Mouse (Mus musculus): ENCODE results near the gene Mbnl2.

Gene Mbnl2

GRCm38 (mm10) chr14:120323111-120323510 is 47.6 kb downstream of the Mbnl2 start:
- TF ChIP-seq GATA4 (IDR thresholded peaks at IDR 0.05; ENCODE audit: insufficient replicate concordance, low read length) = no peak

GRCm38 (mm10) chr14:120324061-120324791 is 48.8 kb downstream of the Mbnl2 start:
- no peak for TF ChIP-seq GATA4 (IDR thresholded peaks at IDR 0.05; ENCODE audit: insufficient replicate concordance, low read length)

GRCm38 (mm10) chr14:120324883-120325480 is 49.5 kb downstream of the Mbnl2 start:
- no peak for TF ChIP-seq GATA4 (IDR thresholded peaks at IDR 0.05; ENCODE audit: insufficient replicate concordance, low read length)

- TF ChIP-seq GATA4 (IDR thresholded peaks at IDR 0.05; ENCODE audit: insufficient replicate concordance, low read length) = no peak
Measured at GRCm38 (mm10) chr14:120325673-120326072, 50.2 kb downstream of the Mbnl2 start.

- no peak for TF ChIP-seq GATA4 (IDR thresholded peaks at IDR 0.05; ENCODE audit: insufficient replicate concordance, low read length)
Measured at GRCm38 (mm10) chr14:120330454-120330853, 55.0 kb downstream of the Mbnl2 start.

- TF ChIP-seq GATA4 (IDR thresholded peaks at IDR 0.05; ENCODE audit: insufficient replicate concordance, low read length) = no peak
Measured at GRCm38 (mm10) chr14:120330881-120331514, 55.5 kb downstream of the Mbnl2 start.

- TF ChIP-seq GATA4 (IDR thresholded peaks at IDR 0.05; ENCODE audit: insufficient replicate concordance, low read length) = no peak
Measured at GRCm38 (mm10) chr14:120333465-120334243, 58.2 kb downstream of the Mbnl2 start.

GRCm38 (mm10) chr14:120335366-120335765 is 59.9 kb downstream of the Mbnl2 start:
- no peak for TF ChIP-seq GATA4 (IDR thresholded peaks at IDR 0.05; ENCODE audit: insufficient replicate concordance, low read length)

GRCm38 (mm10) chr14:120335871-120336270 is 60.4 kb downstream of the Mbnl2 start:
- TF ChIP-seq GATA4 (IDR thresholded peaks at IDR 0.05; ENCODE audit: insufficient replicate concordance, low read length) = no peak

GRCm38 (mm10) chr14:120336380-120336779 is 60.9 kb downstream of the Mbnl2 start:
- TF ChIP-seq GATA4 (IDR thresholded peaks at IDR 0.05; ENCODE audit: insufficient replicate concordance, low read length) = peak; percentile 25; the same call in 1 of the 2 replicates

- no peak for TF ChIP-seq GATA4 (IDR thresholded peaks at IDR 0.05; ENCODE audit: insufficient replicate concordance, low read length)
Measured at GRCm38 (mm10) chr14:120336841-120337240, 61.4 kb downstream of the Mbnl2 start.

GRCm38 (mm10) chr14:120337731-120338462 is 62.4 kb downstream of the Mbnl2 start:
- no peak for TF ChIP-seq GATA4 (IDR thresholded peaks at IDR 0.05; ENCODE audit: insufficient replicate concordance, low read length)

- no peak for TF ChIP-seq GATA4 (IDR thresholded peaks at IDR 0.05; ENCODE audit: insufficient replicate concordance, low read length)
Measured at GRCm38 (mm10) chr14:120338706-120339105, 63.2 kb downstream of the Mbnl2 start.

- no peak for TF ChIP-seq GATA4 (IDR thresholded peaks at IDR 0.05; ENCODE audit: insufficient replicate concordance, low read length)
Measured at GRCm38 (mm10) chr14:120341912-120342311, 66.4 kb downstream of the Mbnl2 start.

- no peak for TF ChIP-seq GATA4 (IDR thresholded peaks at IDR 0.05; ENCODE audit: insufficient replicate concordance, low read length)
Measured at GRCm38 (mm10) chr14:120342321-120342720, 66.9 kb downstream of the Mbnl2 start.
